Mouse (Mus musculus) liver, embryonic 11.5 days (tissue): ENCODE results near the gene Fars2. TPM values are rescaled to one million over a fixed set of nuclear protein-coding genes. Genes with fewer than 3 reads are reported as not detected.
A peak's percentile ranks its signal among the peaks of the same experiment; 100 is the strongest.
"Not testable (repeated sequence)": the region's sequence is repeated elsewhere in the genome, so short reads cannot be mapped to it uniquely, and the experiment has no call there.

ENCODE experiments used
- ATAC-seq: fragments of 200-750 bp; cut with Nextera tagmentation; replicated peaks from 2 replicates; pipeline ENCODE4 v1.8.0; 2017; ENCODE audit warnings: moderate number of reproducible peaks, mild to moderate bottlenecking, moderate TSS enrichment, moderate library complexity; ENCODE audit not compliant: low FRiP score
- DNase-seq: peaks from one replicate; pipeline ENCODE4 v3.0.0-alpha.2; 2017; ENCODE audit warnings: low spot score
- H3K27ac ChIP-seq: fragments of 300-500 bp; sonication (generic); 2 replicates; pipeline ENCODE4 v1.5.1; 2014; ENCODE audit warnings: mild to moderate bottlenecking, low read depth, low read length, control low read depth
- H3K27me3 ChIP-seq: fragments of 300-500 bp; sonication (generic); replicated peaks from 2 replicates; pipeline ENCODE4 v1.6.1; 2014; ENCODE audit warnings: low read length, mixed read lengths; ENCODE audit not compliant: control insufficient read depth, insufficient read depth
- H3K36me3 ChIP-seq: fragments of 300-500 bp; sonication (generic); 2 replicates; pipeline ENCODE4 v1.6.1; 2014; ENCODE audit warnings: mild to moderate bottlenecking, low read length, moderate library complexity, mixed read lengths; ENCODE audit not compliant: control insufficient read depth, insufficient read depth
- H3K4me1 ChIP-seq: fragments of 300-500 bp; sonication (generic); replicated peaks from 2 replicates; pipeline ENCODE4 v1.6.1; 2014; ENCODE audit warnings: low read length, mixed read lengths; ENCODE audit not compliant: control insufficient read depth, insufficient read depth
- H3K4me2 ChIP-seq: fragments of 300-500 bp; sonication (generic); 2 replicates; pipeline ENCODE4 v1.6.1; 2014; ENCODE audit warnings: mild to moderate bottlenecking, control low read depth, moderate library complexity
- H3K4me3 ChIP-seq: fragments of 300-500 bp; sonication (generic); 2 replicates; pipeline ENCODE4 v1.5.1; 2014; ENCODE audit warnings: low read depth, low read length, control low read depth
- H3K9ac ChIP-seq: fragments of 300-500 bp; sonication (generic); 2 replicates; pipeline ENCODE4 v1.6.1; 2014; ENCODE audit warnings: low read depth, low read length, control low read depth
- H3K9me3 ChIP-seq: fragments of 300-500 bp; sonication (generic); 2 replicates; pipeline ENCODE4 v1.6.1; 2016; ENCODE audit warnings: low read length, inconsistent platforms, mixed read lengths; ENCODE audit not compliant: control insufficient read depth
- WGBS: fragments of 180-500 bp; shearing (Covaris S2); extraction: QIAGEN DNeasy Blood & Tissue Kit; methylation state at CpG from one replicate; pipeline ENCODE4 v1.1.7; 2014; 5-methylcytosine and 5-hydroxymethylcytosine counted together
- polyA plus RNA-seq: library from polyadenylated mRNA; unstranded; fragments of >200 nt; fragmentation: Nextera tagmentation; extraction: Ambion mirVana; gene quantifications from 2 replicates; pipeline ENCODE4 v1.2.1, GENCODE M21; 2014

Fars2 gene
- polyA plus RNA-seq, 1 experiment from 2014 or later = 27.7 TPM

GRCm38 (mm10) chr13:36324624-36325023 is 207.4 kb downstream of the Fars2 start:
- no peaks in the 10 kb centered on the region for H3K27me3 ChIP-seq
- no peak overlapping the region for H3K27ac ChIP-seq
- H3K36me3 ChIP-seq = no peaks in the 10 kb centered on the region
- H3K9me3 ChIP-seq = no peaks in the 10 kb centered on the region
- WGBS = 65% methylated on average over 2 of the region's 2 CpGs
- no peak; the same call in 1 of the 2 replicates for ATAC-seq
- H3K4me1 ChIP-seq = 0 out of 2 replicates have a peak, but pooled peaks cover 3% of the 10 kb centered on the region
- H3K4me3 ChIP-seq = no peak overlapping the region
- H3K4me2 ChIP-seq = no peak overlapping the region
- H3K9ac ChIP-seq = no peak overlapping the region
- no peak for DNase-seq

DNA sequence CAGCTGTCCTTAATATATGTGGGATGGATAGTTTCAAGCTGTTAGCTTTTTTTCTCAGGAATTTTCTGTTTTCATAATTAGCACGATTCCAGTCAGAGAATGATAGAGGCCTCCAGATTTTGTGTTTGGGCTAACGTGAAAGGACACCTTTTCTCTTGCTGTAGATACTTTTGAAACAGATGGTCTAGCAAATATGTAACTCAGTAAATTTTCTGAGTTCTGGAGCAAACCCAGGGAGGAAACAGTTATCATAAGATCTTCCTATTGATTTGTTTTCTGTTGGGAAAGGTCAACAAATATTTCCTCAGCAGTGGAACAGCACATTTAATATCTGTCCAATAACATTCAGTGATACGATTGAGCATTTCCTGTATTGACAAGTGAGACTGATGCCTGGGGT is 209.3 kb downstream of the Fars2 start:
- no peak for DNase-seq
- ATAC-seq = no peak

DNA sequence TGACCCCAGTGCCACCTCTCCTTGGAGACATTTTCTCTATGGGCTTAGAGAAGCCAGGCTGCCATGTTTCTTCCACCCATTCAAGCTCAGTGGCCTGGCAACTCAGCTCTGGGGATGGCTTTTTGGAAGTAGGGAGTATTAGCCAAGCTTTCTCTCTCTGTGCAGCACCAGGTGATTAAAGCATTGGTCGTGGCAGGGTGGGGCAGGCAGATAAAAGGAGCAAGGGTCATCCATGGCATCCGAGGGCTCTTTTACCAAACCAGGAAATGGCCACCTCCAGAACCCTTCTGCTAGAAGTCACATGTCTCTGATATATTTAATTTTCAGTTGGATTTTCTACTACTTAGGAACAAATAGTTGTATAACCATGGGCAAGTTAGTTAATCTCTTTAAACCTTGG is 212.7 kb downstream of the Fars2 start:
- ATAC-seq = no peak
- no peak overlapping the region for H3K9ac ChIP-seq
- WGBS = 75% methylated on average over 2 of the region's 2 CpGs

More for the DNA sequence above, 209.3 kb downstream of the Fars2 start:
- no peaks in the 10 kb centered on the region for H3K9me3 ChIP-seq
- no peak overlapping the region for H3K4me2 ChIP-seq
- H3K9ac ChIP-seq = no peak overlapping the region
- H3K27me3 ChIP-seq = no peaks in the 10 kb centered on the region
- H3K4me3 ChIP-seq = no peak overlapping the region
- no peaks in the 10 kb centered on the region for H3K36me3 ChIP-seq
- 0 out of 2 replicates have a peak, but pooled peaks cover 3% of the 10 kb centered on the region for H3K4me1 ChIP-seq
- 72% methylated on average over 3 of the region's 3 CpGs for WGBS
- H3K27ac ChIP-seq = no peak overlapping the region

GRCm38 (mm10) chr13:36330542-36330941 is 213.3 kb downstream of the Fars2 start:
- DNase-seq = no peak
- H3K27me3 ChIP-seq = no peaks in the 10 kb centered on the region
- H3K27ac ChIP-seq = no peak overlapping the region
- H3K4me1 ChIP-seq = no peaks in the 10 kb centered on the region
- WGBS = 73% methylated on average over 3 of the region's 3 CpGs
- no peaks in the 10 kb centered on the region for H3K36me3 ChIP-seq
- H3K4me2 ChIP-seq = no peak overlapping the region
- no peak overlapping the region for H3K9ac ChIP-seq
- H3K9me3 ChIP-seq = no peaks in the 10 kb centered on the region
- ATAC-seq = no peak
- H3K4me3 ChIP-seq = no peak overlapping the region

More for the DNA sequence above, 212.7 kb downstream of the Fars2 start:
- H3K27ac ChIP-seq = no peak overlapping the region
- H3K4me2 ChIP-seq = no peak overlapping the region
- no peaks in the 10 kb centered on the region for H3K27me3 ChIP-seq
- H3K4me3 ChIP-seq = no peak overlapping the region
- no peak for DNase-seq
- H3K4me1 ChIP-seq = no peaks in the 10 kb centered on the region
- no peaks in the 10 kb centered on the region for H3K9me3 ChIP-seq
- H3K36me3 ChIP-seq = no peaks in the 10 kb centered on the region

DNA sequence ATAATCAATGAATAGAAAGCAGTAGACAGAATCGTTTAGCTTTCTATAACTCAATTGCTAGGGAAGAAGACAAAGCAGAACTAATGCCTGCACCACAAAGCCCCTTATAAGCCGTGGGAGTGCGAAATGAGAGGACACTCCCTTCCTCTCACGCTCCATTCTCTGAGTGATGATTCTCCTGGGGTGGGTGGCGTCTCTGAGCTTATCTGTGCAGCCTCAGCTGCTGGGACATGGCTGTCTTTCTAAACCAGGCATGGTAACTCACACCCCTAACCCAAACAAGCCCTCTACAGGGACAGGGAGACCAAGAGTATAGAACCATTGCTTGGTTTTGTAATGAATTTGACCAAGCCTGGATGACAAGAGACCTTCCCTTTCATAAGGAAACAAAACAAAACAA is 217.5 kb downstream of the Fars2 start:
- Histone ChIP-seq H3K4me1 (no peaks in the 10 kb centered on the region), H3K27ac (no peak overlapping the region), H3K4me2 (no peak overlapping the region), H3K27me3 (no peaks in the 10 kb centered on the region), H3K9me3 (no peaks in the 10 kb centered on the region), H3K36me3 (no peaks in the 10 kb centered on the region), H3K4me3 (no peak overlapping the region), H3K9ac (no peak overlapping the region)
- 45% methylated on average over 5 of the region's 5 CpGs for WGBS
- ATAC-seq (peak; percentile 76), DNase-seq (no peak)

- no peak overlapping the region for H3K4me2 ChIP-seq
- 73% methylated on average over 11 of the region's 11 CpGs for WGBS
- H3K9me3 ChIP-seq = no peaks in the 10 kb centered on the region
- DNase-seq (no peak), ATAC-seq (no peak)
- no peak overlapping the region for H3K9ac ChIP-seq
- no peaks in the 10 kb centered on the region for H3K27me3 ChIP-seq
- no peak overlapping the region for H3K27ac ChIP-seq
- no peaks in the 10 kb centered on the region for H3K36me3 ChIP-seq
- H3K4me3 ChIP-seq = no peak overlapping the region
- H3K4me1 ChIP-seq = no peaks in the 10 kb centered on the region; the same call in 1 of the 2 replicates
Observed at GRCm38 (mm10) chr13:36351529-36351928, 234.3 kb downstream of the Fars2 start.

DNA sequence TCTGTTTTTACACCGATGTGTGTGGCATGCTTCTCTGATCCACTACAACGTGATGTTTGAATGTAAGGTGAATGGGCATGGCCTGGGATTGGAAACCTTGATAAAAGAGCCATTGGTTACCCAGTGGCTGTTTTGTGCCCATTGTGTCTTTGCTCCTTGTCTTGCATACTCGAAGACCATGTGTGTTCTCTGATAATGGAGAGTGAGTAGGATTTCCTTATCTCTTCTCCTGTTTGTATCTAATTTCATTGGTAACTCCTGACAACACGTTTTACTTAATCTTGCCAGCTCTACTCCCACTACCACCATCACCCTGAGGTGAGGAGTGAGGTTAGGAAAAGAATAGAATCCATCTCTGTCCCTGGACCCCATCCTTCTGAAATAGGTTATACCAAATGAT is 240.3 kb downstream of the Fars2 start:
- 40% methylated on average over 4 of the region's 4 CpGs for WGBS
- H3K27ac ChIP-seq = no peak overlapping the region
- no peaks in the 10 kb centered on the region for H3K27me3 ChIP-seq
- no peaks in the 10 kb centered on the region for H3K9me3 ChIP-seq
- no peak overlapping the region for H3K4me3 ChIP-seq
- no peaks in the 10 kb centered on the region for H3K36me3 ChIP-seq
- H3K9ac ChIP-seq = no peak overlapping the region
- no peak overlapping the region for H3K4me2 ChIP-seq
- DNase-seq (no peak), ATAC-seq (no peak)
- 0 out of 2 replicates have a peak, but pooled peaks cover 4% of the 10 kb centered on the region for H3K4me1 ChIP-seq

GRCm38 (mm10) chr13:36361419-36361818 is 244.2 kb downstream of the Fars2 start:
- Histone ChIP-seq H3K36me3 (no peaks in the 10 kb centered on the region), H3K27me3 (no peaks in the 10 kb centered on the region), H3K4me1 (0 out of 2 replicates have a peak, but pooled peaks cover 4% of the 10 kb centered on the region), H3K9ac (no peak overlapping the region), H3K27ac (no peak overlapping the region), H3K9me3 (no peaks in the 10 kb centered on the region), H3K4me3 (no peak overlapping the region), H3K4me2 (no peak overlapping the region)
- 74% methylated on average over 3 of the region's 3 CpGs for WGBS
- DNase-seq (no peak), ATAC-seq (no peak)

DNA sequence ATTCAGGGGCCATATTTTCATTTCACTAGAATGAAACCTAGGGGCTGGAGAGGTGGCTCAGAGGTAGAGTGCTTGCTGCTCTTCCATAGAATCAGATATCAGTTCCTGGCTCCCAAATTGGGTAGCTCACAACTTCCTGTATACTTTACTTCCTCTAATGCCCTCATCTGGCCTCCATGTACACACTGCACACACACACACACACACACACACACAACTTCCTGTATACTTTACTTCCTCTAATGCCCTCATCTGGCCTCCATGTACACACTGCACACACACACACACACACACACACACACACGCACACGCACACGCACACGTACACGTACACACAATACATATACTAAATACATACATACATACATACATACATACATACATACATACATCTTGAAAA is 248.5 kb downstream of the Fars2 start:
- not testable (repeated sequence) for H3K9ac ChIP-seq, H3K9me3 ChIP-seq, ATAC-seq, H3K36me3 ChIP-seq, H3K27ac ChIP-seq, H3K4me2 ChIP-seq, H3K4me3 ChIP-seq, H3K4me1 ChIP-seq, H3K27me3 ChIP-seq, DNase-seq
- WGBS = 89% methylated on average over 5 of the region's 5 CpGs
